Mouse (Mus musculus) E14TG2a.4 (cell line): Measurements from ENCODE around the gene Timm23.

Experiments
- CTCF ChIP-seq: conservative IDR thresholded peaks from 2 replicates; pipeline ENCODE4 v1.5.1; 2014; ENCODE audit warnings: low read length
- NANOG ChIP-seq: IDR thresholded peaks from 2 replicates; pipeline ENCODE4 v1.6.1; 2014; ENCODE audit warnings: borderline replicate concordance, low read length, mixed read lengths
- POU5F1 ChIP-seq: IDR thresholded peaks from 2 replicates; pipeline ENCODE4 v1.6.1; 2014; ENCODE audit warnings: low read length, borderline replicate concordance

- TF ChIP-seq CTCF, result no peak
- TF ChIP-seq NANOG, result no peak
- no peak for TF ChIP-seq POU5F1
Observed at GRCm38 (mm10) chr14:32161090-32161885, 40.4 kb downstream of the Timm23 start.
